Mouse (Mus musculus): ENCODE results near the gene Cep250.

DNA sequence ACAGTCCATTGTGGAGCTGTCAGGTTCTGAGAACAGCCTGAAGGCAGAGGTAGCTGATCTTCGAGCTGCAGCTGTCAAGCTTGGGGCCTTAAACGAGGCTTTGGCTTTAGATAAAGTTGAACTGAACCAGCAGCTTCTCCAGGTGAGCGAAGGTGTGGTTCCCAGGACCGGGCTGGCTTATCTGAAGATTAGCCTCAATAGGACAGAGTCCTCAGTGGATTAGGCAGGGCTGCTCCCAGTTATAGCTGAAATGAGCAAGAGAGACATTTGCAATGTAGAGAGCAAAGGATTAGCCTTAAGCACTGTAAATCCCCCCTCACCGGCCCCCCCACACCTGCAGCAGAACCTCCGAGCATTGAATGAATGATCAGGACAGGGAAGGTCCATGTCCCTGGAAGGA is 17.1 kb downstream of the Cep250 start:
- no peak for TF ChIP-seq CTCF (IDR thresholded peaks at IDR 0.05; ENCODE audit: control insufficient read depth, insufficient read depth, insufficient replicate concordance, low read depth, low read length)
- no peak for TF ChIP-seq POLR2A (IDR thresholded peaks at IDR 0.05; ENCODE audit: control insufficient read depth, low read depth, low read length)

Measured in testis, adult 2 months (tissue).